Mouse (Mus musculus): ENCODE measurements around the gene Gm6034. TPM values are rescaled to one million over a fixed set of nuclear protein-coding genes. Genes with fewer than 3 reads are reported as not detected.
A peak's percentile ranks its signal among the peaks of the same experiment; 100 is the strongest.
"Not testable (repeated sequence)": the region's sequence is repeated elsewhere in the genome, so short reads cannot be mapped to it uniquely, and the experiment has no call there.

Gm6034 gene
- polyA plus RNA-seq, 1 experiment from 2014 or later: not detected

- WGBS: 80% methylated on average over 2 of the region's 2 CpGs
- not testable (repeated sequence) for H3K4me2 ChIP-seq (ENCODE audit: low read length); H3K4me3 ChIP-seq (ENCODE audit: low read depth, low read length); H3K27ac ChIP-seq (ENCODE audit: low read length); H3K9me3 ChIP-seq (replicated peaks; ENCODE audit: control insufficient read depth, low read length, poor library complexity, severe bottlenecking); H3K9ac ChIP-seq (ENCODE audit: low read depth, low read length); H3K27me3 ChIP-seq (ENCODE audit: control insufficient read depth, insufficient read depth, low read depth, low read length); H3K36me3 ChIP-seq (ENCODE audit: control insufficient read depth, insufficient read depth, low read length); ATAC-seq; H3K4me1 ChIP-seq (ENCODE audit: control insufficient read depth, insufficient read depth, low read length)
Measured at GRCm38 (mm10) chr17:36040604-36041003, 2.2 kb upstream of the Gm6034 start.

GRCm38 (mm10) chr17:36042055-36042454 is 706 bp upstream of the Gm6034 start:
- Histone ChIP-seq H3K4me2 (ENCODE audit: low read length) (peak overlapping the region; percentile 66), H3K9ac (ENCODE audit: low read depth, low read length) (peak overlapping the region; percentile 42; the same call in 1 of the 2 replicates), H3K4me3 (ENCODE audit: low read depth, low read length) (peak overlapping the region; percentile 37)
- ATAC-seq: peak; percentile 66
- not testable (repeated sequence) for H3K4me1 ChIP-seq (ENCODE audit: control insufficient read depth, insufficient read depth, low read length); H3K27ac ChIP-seq (ENCODE audit: low read length); H3K9me3 ChIP-seq (replicated peaks; ENCODE audit: control insufficient read depth, low read length, poor library complexity, severe bottlenecking); H3K27me3 ChIP-seq (ENCODE audit: control insufficient read depth, insufficient read depth, low read depth, low read length); H3K36me3 ChIP-seq (ENCODE audit: control insufficient read depth, insufficient read depth, low read length)
- 0% methylated on average over 16 of the region's 19 CpGs for WGBS

- H3K4me1 ChIP-seq (ENCODE audit: control insufficient read depth, insufficient read depth, low read length): 0 out of 2 replicates have a peak, but pooled peaks cover 4% of the 10 kb centered on the region
- peak overlapping the region; percentile 66 for H3K4me2 ChIP-seq (ENCODE audit: low read length)
- no peaks in the 10 kb centered on the region for H3K9me3 ChIP-seq (replicated peaks; ENCODE audit: control insufficient read depth, low read length, poor library complexity, severe bottlenecking)
- H3K27ac ChIP-seq (ENCODE audit: low read length): no peak overlapping the region
- no peak overlapping the region for H3K9ac ChIP-seq (ENCODE audit: low read depth, low read length)
- no peak overlapping the region for H3K4me3 ChIP-seq (ENCODE audit: low read depth, low read length)
- H3K36me3 ChIP-seq (ENCODE audit: control insufficient read depth, insufficient read depth, low read length): no peaks in the 10 kb centered on the region
- no peak for ATAC-seq
- no peaks in the 10 kb centered on the region for H3K27me3 ChIP-seq (ENCODE audit: control insufficient read depth, insufficient read depth, low read depth, low read length)
- WGBS: 89% methylated on average over 3 of the region's 3 CpGs
Measured at GRCm38 (mm10) chr17:36043286-36043685, 525 bp downstream of the Gm6034 start.

GRCm38 (mm10) chr17:36057927-36058326 is 15.2 kb downstream of the Gm6034 start:
- not testable (repeated sequence) for ATAC-seq; H3K36me3 ChIP-seq (ENCODE audit: control insufficient read depth, insufficient read depth, low read length)
- 93% methylated on average over 23 of the region's 25 CpGs for WGBS

GRCm38 (mm10) chr17:36058362-36058761 is 15.6 kb downstream of the Gm6034 start, which contains the start of gene Gm11127:
Gene Gm11127 (minus strand): TSS chr17:36058371.
- H3K36me3 ChIP-seq (ENCODE audit: control insufficient read depth, insufficient read depth, low read length); H3K9me3 ChIP-seq (replicated peaks; ENCODE audit: control insufficient read depth, low read length, poor library complexity, severe bottlenecking); H3K27me3 ChIP-seq (ENCODE audit: control insufficient read depth, insufficient read depth, low read depth, low read length); H3K9ac ChIP-seq (ENCODE audit: low read depth, low read length); H3K4me3 ChIP-seq (ENCODE audit: low read depth, low read length); H3K27ac ChIP-seq (ENCODE audit: low read length); H3K4me1 ChIP-seq (ENCODE audit: control insufficient read depth, insufficient read depth, low read length); ATAC-seq; H3K4me2 ChIP-seq (ENCODE audit: low read length): not testable (repeated sequence)
- 68% methylated on average over 1 of the region's 1 CpGs for WGBS

More at GRCm38 (mm10) chr17:36057927-36058326, 15.2 kb downstream of the Gm6034 start:
- H3K4me2 ChIP-seq (ENCODE audit: low read length); H3K27ac ChIP-seq (ENCODE audit: low read length); H3K27me3 ChIP-seq (ENCODE audit: control insufficient read depth, insufficient read depth, low read depth, low read length); H3K9me3 ChIP-seq (replicated peaks; ENCODE audit: control insufficient read depth, low read length, poor library complexity, severe bottlenecking); H3K4me3 ChIP-seq (ENCODE audit: low read depth, low read length); H3K4me1 ChIP-seq (ENCODE audit: control insufficient read depth, insufficient read depth, low read length); H3K9ac ChIP-seq (ENCODE audit: low read depth, low read length): not testable (repeated sequence)

GRCm38 (mm10) chr17:36060829-36061228 is 18.1 kb downstream of the Gm6034 start:
- Histone ChIP-seq H3K9me3 (replicated peaks; ENCODE audit: control insufficient read depth, low read length, poor library complexity, severe bottlenecking) (no peaks in the 10 kb centered on the region), H3K27ac (ENCODE audit: low read length) (no peak overlapping the region), H3K4me3 (ENCODE audit: low read depth, low read length) (no peak overlapping the region), H3K4me1 (ENCODE audit: control insufficient read depth, insufficient read depth, low read length) (no peaks in the 10 kb centered on the region), H3K27me3 (ENCODE audit: control insufficient read depth, insufficient read depth, low read depth, low read length) (no peaks in the 10 kb centered on the region), H3K9ac (ENCODE audit: low read depth, low read length) (no peak overlapping the region), H3K4me2 (ENCODE audit: low read length) (no peak overlapping the region), H3K36me3 (ENCODE audit: control insufficient read depth, insufficient read depth, low read length) (no peaks in the 10 kb centered on the region)
- ATAC-seq: no peak
- WGBS: 21% methylated on average over 2 of the region's 2 CpGs

GRCm38 (mm10) chr17:36081901-36082300 is 39.1 kb downstream of the Gm6034 start:
- not testable (repeated sequence) for ATAC-seq; H3K27ac ChIP-seq (ENCODE audit: low read length); H3K9me3 ChIP-seq (replicated peaks; ENCODE audit: control insufficient read depth, low read length, poor library complexity, severe bottlenecking); H3K4me1 ChIP-seq (ENCODE audit: control insufficient read depth, insufficient read depth, low read length); H3K36me3 ChIP-seq (ENCODE audit: control insufficient read depth, insufficient read depth, low read length); H3K4me3 ChIP-seq (ENCODE audit: low read depth, low read length); H3K9ac ChIP-seq (ENCODE audit: low read depth, low read length); H3K4me2 ChIP-seq (ENCODE audit: low read length); H3K27me3 ChIP-seq (ENCODE audit: control insufficient read depth, insufficient read depth, low read depth, low read length)

- not testable (repeated sequence) for H3K9me3 ChIP-seq (replicated peaks; ENCODE audit: control insufficient read depth, low read length, poor library complexity, severe bottlenecking); H3K4me1 ChIP-seq (ENCODE audit: control insufficient read depth, insufficient read depth, low read length); H3K27me3 ChIP-seq (ENCODE audit: control insufficient read depth, insufficient read depth, low read depth, low read length); ATAC-seq; H3K9ac ChIP-seq (ENCODE audit: low read depth, low read length); H3K27ac ChIP-seq (ENCODE audit: low read length); H3K36me3 ChIP-seq (ENCODE audit: control insufficient read depth, insufficient read depth, low read length)
- WGBS: 52% methylated on average over 3 of the region's 6 CpGs
- H3K4me2 ChIP-seq (ENCODE audit: low read length): peak overlapping the region; percentile 98
- peak overlapping the region; percentile 56 for H3K4me3 ChIP-seq (ENCODE audit: low read depth, low read length)
Measured at GRCm38 (mm10) chr17:36082519-36083232, 39.9 kb downstream of the Gm6034 start.

- Histone ChIP-seq H3K9me3 (replicated peaks; ENCODE audit: control insufficient read depth, low read length, poor library complexity, severe bottlenecking) (no peaks in the 10 kb centered on the region), H3K36me3 (ENCODE audit: control insufficient read depth, insufficient read depth, low read length) (no peaks in the 10 kb centered on the region), H3K4me1 (ENCODE audit: control insufficient read depth, insufficient read depth, low read length) (0 out of 2 replicates have a peak, but pooled peaks cover 3% of the 10 kb centered on the region), H3K9ac (ENCODE audit: low read depth, low read length) (peak overlapping the region; percentile 66), H3K4me3 (ENCODE audit: low read depth, low read length) (peak overlapping the region; percentile 56), H3K4me2 (ENCODE audit: low read length) (peak overlapping the region; percentile 98), H3K27ac (ENCODE audit: low read length) (no peak overlapping the region), H3K27me3 (ENCODE audit: control insufficient read depth, insufficient read depth, low read depth, low read length) (peaks cover 4% of the 10 kb centered on the region)
- peak; percentile 84 for ATAC-seq
- WGBS: under 1% methylated on average over 46 of the region's 46 CpGs
Measured at GRCm38 (mm10) chr17:36083266-36083869, 40.6 kb downstream of the Gm6034 start.
